Mouse (Mus musculus) ES-E14 (cell line): ENCODE results near the gene Pgm2. TPM values are rescaled to one million over a fixed set of nuclear protein-coding genes. Genes with fewer than 3 reads are reported as not detected.

Source experiments
- DNase-seq: peaks from one replicate; pipeline ENCODE4 v3.0.0-alpha.2; 2013; ENCODE audit warnings: low read depth, low spot score
- H3K27ac ChIP-seq: 2 replicates; pipeline ENCODE4 v1.5.1; 2012; ENCODE audit warnings: low read depth, mild to moderate bottlenecking, low read length, moderate library complexity, mixed read lengths; ENCODE audit not compliant: poor library complexity, insufficient read depth, severe bottlenecking
- H3K36me3 ChIP-seq: 2 replicates; pipeline ENCODE4 v1.6.1; 2012; ENCODE audit warnings: mild to moderate bottlenecking, low read length, moderate library complexity, mixed read lengths; ENCODE audit not compliant: control insufficient read depth, poor library complexity, insufficient read depth, severe bottlenecking
- H3K4me1 ChIP-seq, 2 experiments: fragments of 150-350 bp in 1 of 2; sonication (generic) in 1 of 2; 2 replicates each; pipeline ENCODE4 v1.6.1; 2012; ENCODE audit warnings: low read length in 2 of 2, mild to moderate bottlenecking in 1 of 2, mixed read lengths in 1 of 2; ENCODE audit not compliant: control insufficient read depth in 2 of 2, insufficient read depth in 2 of 2, poor library complexity in 1 of 2
- H3K4me3 ChIP-seq, 2 experiments: fragments of 150-350 bp in 1 of 2; sonication (generic) in 1 of 2; 2 replicates each; pipeline ENCODE4 v1.5.1; 2012; ENCODE audit warnings: low read length in 2 of 2, low read depth in 1 of 2, mild to moderate bottlenecking in 1 of 2, mixed read lengths in 1 of 2; ENCODE audit not compliant: insufficient read depth in 1 of 2, poor library complexity in 1 of 2, severe bottlenecking in 1 of 2
- H3K9ac ChIP-seq: 2 replicates; pipeline ENCODE4 v1.6.1; 2012; ENCODE audit warnings: low read depth, mild to moderate bottlenecking, low read length, mixed read lengths; ENCODE audit not compliant: poor library complexity, insufficient read depth, severe bottlenecking
- H3K9me3 ChIP-seq: fragments of 150-350 bp; sonication (generic); 2 replicates; pipeline ENCODE4 v1.6.1; 2012; ENCODE audit warnings: low read depth, mild to moderate bottlenecking, low read length; ENCODE audit not compliant: control insufficient read depth, insufficient read depth
- CHD2 ChIP-seq: IDR thresholded peaks from 2 replicates; pipeline ENCODE4 v1.6.1; 2014; ENCODE audit warnings: mild to moderate bottlenecking, low read depth, low read length, inconsistent platforms
- HCFC1 ChIP-seq: IDR thresholded peaks from 2 replicates; pipeline ENCODE4 v1.6.1; 2012; ENCODE audit warnings: low read length, inconsistent platforms, borderline replicate concordance; ENCODE audit not compliant: insufficient read depth
- MAFK ChIP-seq: IDR thresholded peaks from 2 replicates; pipeline ENCODE4 v1.6.1; 2014; ENCODE audit warnings: mild to moderate bottlenecking, low read depth, low read length, inconsistent platforms; ENCODE audit not compliant: insufficient read depth
- ZC3H11A ChIP-seq: IDR thresholded peaks from 2 replicates; pipeline ENCODE4 v1.6.1; 2012; ENCODE audit warnings: low read depth, mild to moderate bottlenecking, inconsistent platforms, low read length, borderline replicate concordance
- ZNF384 ChIP-seq: IDR thresholded peaks from 2 replicates; pipeline ENCODE4 v1.6.1; 2012; ENCODE audit warnings: low read depth, low read length, inconsistent platforms
- in situ Hi-C, 2 experiments: fragments of 600-800 bp; cut with MboI; formaldehyde crosslinking; loops; one replicate each; pipeline ENCODE4 v1.15.1; 2025; ENCODE audit warnings: low sequenced_read_pairs in 2 of 2, inconsistent platforms in 1 of 2; ENCODE audit not compliant: unreplicated experiment in 2 of 2
- total RNA-seq: library from RNA; depleted of rRNA; stranded (reverse); fragments of 300-350 nt; gene quantifications from 2 replicates; pipeline ENCODE4 v1.2.3, GENCODE M21; 2012

Pgm2 gene
- total RNA-seq, 1 experiment: 11.9 TPM

DNA sequence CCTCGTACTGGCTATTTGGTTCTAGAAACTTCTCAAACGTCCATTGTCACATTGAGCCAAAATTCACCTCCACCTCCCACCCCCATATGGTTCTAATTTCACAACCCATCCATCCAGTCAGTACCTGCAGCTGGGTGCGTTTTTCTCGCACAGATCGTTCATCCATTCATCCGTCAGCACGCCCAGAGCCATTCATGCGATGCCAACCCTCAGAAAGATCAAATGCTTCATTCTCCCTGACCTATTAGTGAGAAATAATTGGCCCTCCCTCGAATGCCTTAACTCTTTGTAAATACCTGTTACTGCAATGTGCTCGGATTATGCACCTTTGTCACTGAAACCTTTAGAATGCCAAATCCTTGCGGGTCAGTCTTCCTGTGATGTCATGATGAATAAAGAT, 45.8 kb upstream of the Pgm2 start:
- peaks cover 0 to 9% of the 10 kb centered on the region in 2 experiments; a peak in 2 of 4 replicates for H3K4me1 ChIP-seq
- TF ChIP-seq CHD2 (no peak), MAFK (no peak), HCFC1 (no peak), ZC3H11A (no peak), ZNF384 (no peak)
- H3K27ac ChIP-seq: no peak overlapping the region
- no peak for DNase-seq
- H3K4me3 ChIP-seq: no peak overlapping the region
- in situ Hi-C loops: no loop called here
- no peaks in the 10 kb centered on the region for H3K9me3 ChIP-seq
- no peaks in the 10 kb centered on the region for H3K36me3 ChIP-seq
- no peak overlapping the region for H3K9ac ChIP-seq

DNA sequence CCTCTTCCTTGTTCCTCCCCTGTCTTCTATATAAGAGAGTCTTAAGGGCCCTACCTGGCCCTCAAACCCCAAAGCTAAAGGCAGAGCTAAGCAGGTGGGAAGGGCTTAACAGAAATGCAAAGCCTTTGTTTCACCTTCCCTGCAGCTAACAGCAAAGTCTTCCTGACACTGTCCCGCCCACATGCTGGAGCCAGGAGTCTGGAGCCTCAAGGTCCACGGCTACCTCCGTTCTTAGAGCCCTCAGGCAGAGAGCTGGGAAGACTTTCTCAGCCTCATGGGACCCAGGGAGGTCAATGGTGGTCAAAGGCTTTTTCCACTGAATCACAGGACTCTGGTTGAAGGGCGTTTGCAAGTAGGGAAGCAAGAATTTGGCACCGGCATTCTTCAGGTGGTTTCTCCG, 44.8 kb upstream of the Pgm2 start:
- peak overlapping the region; percentile 5; the same call in 1 of the 2 replicates for H3K27ac ChIP-seq

GRCm38 (mm10) chr5:64048605-64049004, 44.1 kb upstream of the Pgm2 start:
- DNase-seq: peak; percentile 48
- Histone ChIP-seq H3K4me3 (no peak overlapping the region), H3K27ac (no peak overlapping the region), H3K36me3 (no peaks in the 10 kb centered on the region), H3K9me3 (no peaks in the 10 kb centered on the region), H3K4me1 (peaks cover 0 to 9% of the 10 kb centered on the region in 2 experiments; a peak in 2 of 4 replicates), H3K9ac (no peak overlapping the region)
- TF ChIP-seq HCFC1: no peak
- no peak for TF ChIP-seq CHD2
- no peak for TF ChIP-seq MAFK
- TF ChIP-seq ZC3H11A: no peak
- no peak for TF ChIP-seq ZNF384
- in situ Hi-C loops: no loop called here

More for the DNA sequence above, 44.8 kb upstream of the Pgm2 start:
- in situ Hi-C loops: no loop called here
- H3K4me3 ChIP-seq: no peak overlapping the region
- no peaks in the 10 kb centered on the region for H3K36me3 ChIP-seq
- no peaks in the 10 kb centered on the region for H3K9me3 ChIP-seq
- no peak overlapping the region for H3K9ac ChIP-seq
- peaks cover 0 to 9% of the 10 kb centered on the region in 2 experiments; a peak in 2 of 4 replicates for H3K4me1 ChIP-seq
- TF ChIP-seq ZNF384: no peak
- TF ChIP-seq CHD2: no peak
- TF ChIP-seq ZC3H11A: no peak
- TF ChIP-seq MAFK: no peak
- no peak for TF ChIP-seq HCFC1
- peak; percentile 63 for DNase-seq

DNA sequence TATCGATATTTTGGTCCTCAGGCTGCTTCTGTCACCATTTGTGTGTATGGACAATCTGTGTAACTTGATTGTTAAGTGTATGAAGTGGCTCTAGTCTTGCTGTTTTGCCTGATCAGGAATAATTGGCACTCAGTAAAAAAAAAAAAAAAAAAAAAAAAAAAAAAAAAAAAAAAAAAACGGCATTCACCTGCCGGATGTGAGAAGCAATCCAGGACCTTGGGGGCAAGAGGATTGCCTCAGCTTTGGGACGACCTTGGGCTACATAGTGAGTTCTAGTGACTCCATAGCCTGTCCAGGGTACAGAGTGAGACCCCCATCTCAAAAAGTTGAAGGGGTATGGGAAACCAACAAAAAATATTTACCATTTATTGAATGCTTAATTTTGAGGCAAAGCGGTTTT, 43.5 kb upstream of the Pgm2 start:
- H3K36me3 ChIP-seq: no peaks in the 10 kb centered on the region

GRCm38 (mm10) chr5:64053010-64053409, 39.7 kb upstream of the Pgm2 start:
- Histone ChIP-seq H3K27ac (no peak overlapping the region), H3K4me1 (peaks cover 0 to 7% of the 10 kb centered on the region in 2 experiments; a peak in 2 of 4 replicates), H3K36me3 (no peaks in the 10 kb centered on the region), H3K9ac (no peak overlapping the region), H3K9me3 (no peaks in the 10 kb centered on the region), H3K4me3 (no peak overlapping the region)
- TF ChIP-seq ZNF384 (no peak), MAFK (no peak), HCFC1 (no peak), CHD2 (no peak), ZC3H11A (no peak)
- no peak for DNase-seq
- in situ Hi-C loops: no loop called here

More for the DNA sequence above, 43.5 kb upstream of the Pgm2 start:
- in situ Hi-C loops: no loop called here
- H3K4me1 ChIP-seq: peaks cover 0 to 9% of the 10 kb centered on the region in 2 experiments; a peak in 2 of 4 replicates
- H3K4me3 ChIP-seq: no peak overlapping the region
- no peak for DNase-seq
- H3K9me3 ChIP-seq: no peaks in the 10 kb centered on the region
- peak; percentile 94 for TF ChIP-seq ZNF384
- no peak for TF ChIP-seq ZC3H11A
- H3K9ac ChIP-seq: no peak overlapping the region
- no peak overlapping the region for H3K27ac ChIP-seq
